Mouse (Mus musculus) lung, postnatal 4 days (tissue): ENCODE results near the gene Khdc4.
"Not testable (repeated sequence)": the region's sequence is repeated elsewhere in the genome, so short reads cannot be mapped to it uniquely, and the experiment has no call there.

Experiments
- DNase-seq, 2 experiments: peaks; one replicate each; pipeline ENCODE4 v3.0.0; 2021

The Khdc4 gene

DNA sequence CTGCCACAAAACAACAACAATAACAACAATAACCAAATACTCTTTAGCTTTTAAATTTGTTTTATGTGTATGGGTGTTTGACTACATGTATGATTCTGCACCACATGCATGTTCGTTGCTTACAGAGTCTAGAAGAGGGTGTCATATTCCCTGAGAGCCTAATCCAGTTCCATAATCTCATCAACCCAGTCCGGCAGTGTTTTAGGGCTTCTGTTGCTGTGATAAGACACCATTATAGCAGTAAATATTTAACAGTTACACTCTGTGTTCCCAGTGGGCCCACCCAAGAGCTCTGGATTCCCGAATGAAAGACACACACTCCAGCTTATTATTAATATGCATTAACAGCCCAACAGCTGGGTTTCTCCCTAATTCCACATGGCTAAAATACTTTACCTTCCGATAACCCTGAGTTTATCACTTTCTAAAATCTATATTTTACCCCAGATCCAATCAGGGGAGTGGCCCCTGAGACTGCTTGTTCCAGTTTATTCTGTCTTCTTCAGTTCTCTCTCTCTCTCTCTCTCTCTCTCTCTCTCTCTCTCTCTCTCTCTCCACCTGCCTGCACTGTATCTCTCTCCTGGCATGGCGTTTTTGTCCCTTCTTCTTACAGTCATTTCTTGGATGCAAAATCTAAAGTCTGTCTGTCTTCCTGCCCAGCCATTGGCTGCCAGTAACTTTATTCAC, 27.0 kb upstream of the Khdc4 start:
- DNase-seq, result no peak

- DNase-seq, result peak in 1 of 2 experiments; percentile 19
Measured at GRCm38 (mm10) chr3:88659798-88660197, 25.8 kb upstream of the Khdc4 start.

GRCm38 (mm10) chr3:88664095-88664494, 21.5 kb upstream of the Khdc4 start:
- DNase-seq, result no peak

DNA sequence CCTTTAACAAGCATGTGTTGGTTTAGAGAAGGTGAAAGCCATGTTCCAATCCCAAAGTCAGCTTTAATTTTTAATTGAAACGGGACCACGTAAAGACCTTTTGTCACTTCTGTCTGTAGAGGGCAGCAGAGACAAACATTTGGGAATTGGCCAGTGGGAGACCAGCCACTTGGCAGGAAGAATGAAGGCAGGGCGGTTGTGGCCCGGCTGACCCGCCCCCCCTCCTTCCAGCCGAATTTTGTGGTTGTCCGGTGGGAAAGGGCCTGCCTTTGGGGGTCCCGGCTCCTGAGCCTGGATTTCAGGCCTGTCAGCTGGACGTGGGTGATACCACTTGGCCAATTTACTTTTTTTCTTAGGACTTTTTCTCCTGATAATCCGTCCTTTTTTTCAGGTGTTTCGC, 8.2 kb upstream of the Khdc4 start:
- peak; percentile 73 to 81 for DNase-seq

- no peak for DNase-seq
Measured at GRCm38 (mm10) chr3:88683814-88684213, 1.8 kb upstream of the Khdc4 start.

DNA sequence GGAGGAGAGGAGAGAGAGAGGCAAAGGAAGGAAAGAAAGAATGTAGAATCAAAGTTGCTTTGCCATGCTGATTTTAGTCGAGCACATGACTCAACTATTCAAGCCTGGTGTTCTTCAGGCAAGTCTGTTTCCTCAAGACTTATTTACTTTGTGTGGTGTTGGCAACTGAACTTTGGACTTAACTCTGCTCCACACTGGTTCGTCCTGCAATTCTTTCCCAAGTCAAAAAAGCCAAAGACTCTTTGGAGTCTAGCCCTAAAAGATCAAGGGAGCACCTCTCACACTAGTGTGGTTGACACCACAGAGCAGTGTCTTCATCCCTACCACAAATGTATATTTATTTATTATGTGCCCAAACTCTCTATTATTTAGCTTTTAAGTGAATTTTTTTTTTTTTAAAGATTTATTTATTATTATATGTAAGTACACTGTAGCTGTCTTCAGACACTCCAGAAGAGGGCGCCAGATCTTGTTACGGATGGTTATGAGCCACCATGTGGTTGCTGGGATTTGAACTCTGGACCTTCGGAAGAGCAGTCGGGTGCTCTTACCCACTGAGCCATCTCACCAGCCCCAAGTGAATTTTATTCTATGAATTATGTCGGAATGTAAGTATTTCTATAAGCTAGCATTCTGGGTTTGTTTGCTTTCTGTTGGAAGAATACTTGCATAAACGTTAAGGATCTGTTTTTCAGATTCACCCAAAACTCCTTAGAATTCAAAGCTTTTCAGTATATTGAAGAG, 1.2 kb upstream of the Khdc4 start:
- DNase-seq, result no peak

- peak in 1 of 2 experiments; percentile 65 for DNase-seq
Measured at GRCm38 (mm10) chr3:88685958-88686451, 402 bp downstream of the Khdc4 start.

DNA sequence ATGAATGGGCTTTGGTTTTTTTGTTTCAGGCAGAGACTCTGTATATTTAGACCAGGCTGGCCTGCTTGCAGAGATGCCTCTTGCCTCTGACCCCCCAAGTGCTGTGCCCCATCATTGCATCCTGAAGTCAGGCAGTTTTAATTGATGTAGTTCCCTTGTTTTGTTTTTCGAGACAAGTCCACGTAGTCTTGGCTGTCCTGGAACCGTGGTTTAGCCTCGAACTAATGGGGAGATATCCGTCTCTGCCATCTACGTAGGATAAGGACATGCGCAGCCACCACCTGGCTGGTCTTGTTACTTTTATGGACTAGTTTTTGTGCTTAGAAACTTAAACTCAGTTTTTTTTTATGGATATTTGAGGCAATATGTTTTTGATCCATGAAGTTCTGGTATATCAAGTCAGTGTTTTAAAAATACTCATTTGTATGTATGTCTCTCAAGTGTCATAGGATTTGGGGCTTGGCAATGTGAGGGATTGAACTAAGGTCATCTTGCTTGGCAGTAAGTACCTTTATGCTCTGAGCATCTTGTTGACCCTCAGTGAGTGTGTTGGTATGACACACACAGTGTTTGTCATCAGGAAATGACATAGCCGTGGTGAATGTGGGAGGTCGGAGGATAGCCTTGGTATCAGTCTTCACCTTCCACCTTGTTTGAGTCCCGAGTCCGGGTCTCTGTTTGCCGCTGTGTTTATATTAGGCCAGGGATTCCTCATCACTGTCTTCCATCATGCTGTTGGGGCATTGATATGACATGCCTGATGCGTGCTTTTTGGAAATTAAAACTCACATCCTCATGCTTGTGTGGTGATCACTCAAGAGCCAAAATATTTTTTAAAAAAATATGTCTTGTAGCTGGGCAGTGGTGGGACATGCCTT, 1.4 kb downstream of the Khdc4 start:
- no peak for DNase-seq

DNA sequence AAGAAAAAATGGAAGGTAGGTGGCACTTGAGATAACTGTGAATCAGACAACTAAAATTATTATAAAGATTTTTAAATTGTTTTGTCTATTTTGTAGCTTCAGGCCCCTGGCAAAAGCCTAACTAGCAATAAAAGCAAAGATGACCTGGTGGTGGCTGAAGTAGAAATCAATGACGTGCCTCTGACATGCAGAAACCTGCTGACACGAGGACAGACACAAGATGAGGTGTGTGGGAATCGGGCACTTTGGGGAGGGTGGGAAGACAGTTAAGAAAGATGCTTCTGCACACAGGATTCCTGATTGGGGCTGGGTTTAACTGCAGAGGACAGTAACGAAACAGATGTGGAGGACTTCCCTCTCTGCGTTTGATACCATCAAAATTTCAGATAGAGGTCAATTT, 3.5 kb downstream of the Khdc4 start:
- no peak for DNase-seq

DNA sequence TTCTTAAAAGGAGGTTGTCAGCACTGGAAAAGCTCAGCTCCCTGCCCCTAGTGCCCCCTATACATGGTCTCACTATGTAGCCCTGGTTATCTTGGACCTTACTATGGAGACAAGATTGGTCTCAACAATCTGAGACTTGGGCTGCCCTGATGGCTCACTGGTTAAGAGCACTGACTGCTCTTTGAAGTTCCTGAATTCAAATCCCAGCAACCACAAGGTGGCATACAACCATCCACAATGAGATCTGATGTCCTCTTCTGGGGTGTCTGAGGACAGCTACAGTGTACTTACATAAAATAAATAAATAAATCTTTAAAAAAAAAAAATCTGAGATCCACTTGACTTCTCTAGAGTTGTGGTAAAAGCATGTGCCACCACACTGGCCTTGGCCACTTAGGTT, 9.9 kb downstream of the Khdc4 start:
- DNase-seq, result no peak

DNA sequence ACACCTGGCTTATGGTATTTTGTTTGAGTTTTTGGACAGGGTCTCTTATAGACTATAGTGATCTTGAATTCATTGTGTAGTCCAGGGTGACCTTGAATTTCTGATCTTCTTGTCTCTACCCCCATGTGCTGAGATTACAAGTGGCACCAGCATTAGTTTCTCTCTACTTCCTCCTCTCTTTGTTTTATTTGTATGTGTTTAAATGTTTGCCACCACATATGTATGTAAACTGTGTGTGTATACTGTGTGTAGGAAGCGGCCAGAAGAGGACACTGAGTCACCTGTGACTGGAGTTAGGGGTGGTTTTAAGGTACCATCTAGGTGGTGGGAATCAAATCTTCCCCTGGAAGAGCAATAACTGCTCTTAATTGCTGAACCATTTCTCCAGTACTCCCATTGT, 12.4 kb downstream of the Khdc4 start:
- DNase-seq, result no peak

- no peak for DNase-seq
Measured at GRCm38 (mm10) chr3:88698834-88699233, 13.2 kb downstream of the Khdc4 start.

- no peak for DNase-seq
Measured at GRCm38 (mm10) chr3:88700247-88700646, 14.6 kb downstream of the Khdc4 start.

DNA sequence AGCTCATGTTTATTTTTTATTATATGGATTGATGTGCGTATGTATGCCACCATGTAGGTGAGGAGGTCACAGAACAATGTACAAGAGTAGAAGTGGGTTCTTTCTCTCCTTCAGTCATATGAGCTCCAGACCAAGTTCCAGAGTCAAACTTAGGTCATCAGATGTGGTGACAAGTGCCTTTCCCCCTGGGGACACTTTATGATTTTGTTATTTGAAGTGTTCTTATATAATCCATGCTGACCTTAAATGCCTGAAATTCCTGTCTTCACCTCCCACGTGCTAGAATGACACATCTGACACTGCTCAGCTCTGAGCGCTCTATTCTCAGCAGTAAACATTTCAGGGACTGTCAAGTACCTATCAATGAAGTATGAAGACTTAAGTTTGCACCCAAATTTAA, 15.6 kb downstream of the Khdc4 start:
- no peak for DNase-seq

GRCm38 (mm10) chr3:88713709-88714108, 28.1 kb downstream of the Khdc4 start:
- no peak for DNase-seq

DNA sequence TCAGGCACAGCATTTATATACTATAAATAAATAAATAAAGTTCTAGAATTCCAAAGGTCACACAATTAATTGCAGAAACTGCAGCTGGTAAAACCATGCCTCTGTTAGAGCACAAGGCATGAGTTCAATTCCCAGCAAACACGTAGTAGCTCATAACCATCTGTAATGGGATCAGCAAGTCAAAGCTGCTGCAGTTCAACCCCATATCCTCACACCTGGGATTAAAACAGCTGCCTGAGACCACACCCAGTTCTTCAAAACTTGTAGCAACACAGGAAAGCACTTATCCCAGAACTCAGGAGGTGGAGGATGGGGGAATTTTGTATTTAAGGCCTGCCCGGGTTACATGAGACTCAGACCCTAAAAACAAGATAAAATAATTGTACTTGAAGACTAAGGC, 29.1 kb downstream of the Khdc4 start:
- DNase-seq, result no peak

GRCm38 (mm10) chr3:88715716-88716115, 30.1 kb downstream of the Khdc4 start:
- DNase-seq, result not testable (repeated sequence)

- DNase-seq, result peak; percentile 89 to 90
Measured at GRCm38 (mm10) chr3:88716399-88717197, 31.0 kb downstream of the Khdc4 start, which contains the start of gene Rit1. Gene Rit1, plus strand, starts transcription at chr3:88716838.

GRCm38 (mm10) chr3:88717198-88717798, 31.7 kb downstream of the Khdc4 start:
- DNase-seq, result peak; percentile 42 to 48

- DNase-seq, result no peak
Measured at GRCm38 (mm10) chr3:88717831-88718230, 32.2 kb downstream of the Khdc4 start.

GRCm38 (mm10) chr3:88719098-88719497, 33.5 kb downstream of the Khdc4 start:
- DNase-seq, result peak; percentile 55 to 69

- DNase-seq, result no peak
Measured at GRCm38 (mm10) chr3:88736556-88736955, 51.0 kb downstream of the Khdc4 start.
